Mouse (Mus musculus) embryonic facial prominence, embryonic 13.5 days (tissue): ENCODE results near the gene Frmd4a. TPM values are rescaled to one million over a fixed set of nuclear protein-coding genes. Genes with fewer than 3 reads are reported as not detected.

Source experiments
- ATAC-seq: fragments of 200-750 bp; cut with Nextera tagmentation; 2 replicates; pipeline ENCODE4 v1.8.0; 2017; ENCODE audit warnings: low read depth; ENCODE audit not compliant: insufficient number of reproducible peaks, insufficient read depth, low FRiP score, low TSS enrichment
- H3K27ac ChIP-seq: fragments of 300-500 bp; sonication (generic); 2 replicates; pipeline ENCODE4 v1.5.1; 2015; ENCODE audit warnings: moderate library complexity, mild to moderate bottlenecking, inconsistent platforms
- H3K27me3 ChIP-seq: fragments of 300-500 bp; sonication (generic); 2 replicates; pipeline ENCODE4 v1.6.1; 2015; ENCODE audit warnings: mild to moderate bottlenecking, inconsistent platforms
- H3K36me3 ChIP-seq: fragments of 300-500 bp; sonication (generic); 2 replicates; pipeline ENCODE4 v1.6.1; 2015; ENCODE audit warnings: mild to moderate bottlenecking, inconsistent platforms
- H3K4me1 ChIP-seq: fragments of 300-500 bp; sonication (generic); 2 replicates; pipeline ENCODE4 v1.6.1; 2015; ENCODE audit warnings: inconsistent platforms
- H3K4me2 ChIP-seq: fragments of 300-500 bp; sonication (generic); 2 replicates; pipeline ENCODE4 v1.6.1; 2015; ENCODE audit warnings: moderate library complexity, mild to moderate bottlenecking, inconsistent platforms
- H3K4me3 ChIP-seq: fragments of 300-500 bp; sonication (generic); 2 replicates; pipeline ENCODE4 v1.5.1; 2015; ENCODE audit warnings: mild to moderate bottlenecking, inconsistent platforms
- H3K9ac ChIP-seq: fragments of 300-500 bp; sonication (generic); 2 replicates; pipeline ENCODE4 v1.6.1; 2015; ENCODE audit warnings: mild to moderate bottlenecking, inconsistent platforms
- H3K9me3 ChIP-seq: fragments of 300-500 bp; sonication (generic); 2 replicates; pipeline ENCODE4 v1.6.1; 2016; ENCODE audit warnings: inconsistent platforms
- WGBS: fragments of 180-500 bp; shearing (Covaris S2); methylation state at CpG from one replicate; pipeline ENCODE4 v1.1.7; 2015; ENCODE audit warnings: mixed read lengths; 5-methylcytosine and 5-hydroxymethylcytosine counted together
- polyA plus RNA-seq: library from polyadenylated mRNA; unstranded; fragments of >200 nt; fragmentation: Nextera tagmentation; extraction: Ambion mirVana; gene quantifications from 2 replicates; pipeline ENCODE4 v1.2.1, GENCODE M21; 2015

Gene Frmd4a
- polyA plus RNA-seq, 1 experiment from 2014 or later, result 50.8 TPM

DNA sequence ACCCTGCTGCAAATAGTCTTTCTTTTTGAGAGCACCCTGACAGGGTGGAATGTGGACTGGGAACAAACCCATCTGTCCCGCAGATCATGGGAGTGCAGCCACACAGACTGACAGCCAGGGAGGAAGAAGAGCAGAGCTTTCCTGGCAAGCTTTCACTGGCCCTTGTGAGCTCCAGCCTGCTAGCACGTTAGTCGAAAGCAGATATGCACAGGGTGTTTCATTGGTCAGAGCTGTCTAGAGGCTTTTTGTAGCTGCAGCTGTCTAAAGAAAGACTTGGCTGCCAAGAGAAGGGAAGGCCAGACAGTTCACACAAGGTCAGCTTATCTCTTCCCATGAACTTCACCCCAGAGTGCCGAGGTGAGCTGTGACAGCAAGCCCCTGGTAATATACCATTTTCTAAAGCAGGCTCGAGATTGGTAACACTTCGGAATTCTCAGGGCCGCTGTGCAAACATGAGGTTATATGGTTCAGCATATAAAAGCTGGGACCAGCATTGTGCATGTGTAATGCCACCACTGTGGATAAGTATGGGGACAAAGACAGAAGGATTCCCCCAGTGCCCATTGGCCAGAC is 500.1 kb downstream of the Frmd4a start:
- WGBS, result 53% methylated on average over 7 of the region's 7 CpGs
- Histone ChIP-seq H3K4me2 (no peak overlapping the region), H3K27ac (peak overlapping the region; percentile 68), H3K4me3 (no peak overlapping the region), H3K27me3 (no peaks in the 10 kb centered on the region), H3K36me3 (peaks cover 36% of the 10 kb centered on the region), H3K4me1 (peaks cover 19% of the 10 kb centered on the region), H3K9ac (no peak overlapping the region), H3K9me3 (no peaks in the 10 kb centered on the region)
- ATAC-seq, result no peak

DNA sequence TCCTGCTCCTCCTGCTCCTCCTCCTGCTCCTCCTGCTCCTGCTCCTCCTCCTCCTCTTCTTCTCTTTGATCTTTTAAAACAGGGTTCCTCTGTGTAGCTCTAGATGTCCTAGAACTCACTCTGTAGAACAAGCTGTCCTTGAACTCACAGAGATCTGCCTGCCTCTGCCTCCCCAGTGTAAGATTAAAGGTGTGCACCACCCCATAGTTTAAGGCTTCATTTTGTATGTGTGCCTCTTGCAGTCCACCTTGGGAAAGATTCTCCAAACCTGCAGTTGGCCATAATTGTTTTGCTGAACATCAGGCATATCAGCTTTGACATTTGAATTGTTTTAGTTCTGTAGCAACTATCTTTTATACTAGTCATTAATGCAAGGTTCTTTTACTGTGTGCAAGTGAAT is 501.0 kb downstream of the Frmd4a start:
- H3K4me2 ChIP-seq, result no peak overlapping the region
- no peak overlapping the region for H3K4me3 ChIP-seq
- no peaks in the 10 kb centered on the region for H3K27me3 ChIP-seq
- H3K9ac ChIP-seq, result no peak overlapping the region
- H3K4me1 ChIP-seq, result peaks cover 19% of the 10 kb centered on the region
- no peaks in the 10 kb centered on the region for H3K9me3 ChIP-seq
- H3K27ac ChIP-seq, result no peak overlapping the region
- no peak for ATAC-seq
- peaks cover 37% of the 10 kb centered on the region for H3K36me3 ChIP-seq

DNA sequence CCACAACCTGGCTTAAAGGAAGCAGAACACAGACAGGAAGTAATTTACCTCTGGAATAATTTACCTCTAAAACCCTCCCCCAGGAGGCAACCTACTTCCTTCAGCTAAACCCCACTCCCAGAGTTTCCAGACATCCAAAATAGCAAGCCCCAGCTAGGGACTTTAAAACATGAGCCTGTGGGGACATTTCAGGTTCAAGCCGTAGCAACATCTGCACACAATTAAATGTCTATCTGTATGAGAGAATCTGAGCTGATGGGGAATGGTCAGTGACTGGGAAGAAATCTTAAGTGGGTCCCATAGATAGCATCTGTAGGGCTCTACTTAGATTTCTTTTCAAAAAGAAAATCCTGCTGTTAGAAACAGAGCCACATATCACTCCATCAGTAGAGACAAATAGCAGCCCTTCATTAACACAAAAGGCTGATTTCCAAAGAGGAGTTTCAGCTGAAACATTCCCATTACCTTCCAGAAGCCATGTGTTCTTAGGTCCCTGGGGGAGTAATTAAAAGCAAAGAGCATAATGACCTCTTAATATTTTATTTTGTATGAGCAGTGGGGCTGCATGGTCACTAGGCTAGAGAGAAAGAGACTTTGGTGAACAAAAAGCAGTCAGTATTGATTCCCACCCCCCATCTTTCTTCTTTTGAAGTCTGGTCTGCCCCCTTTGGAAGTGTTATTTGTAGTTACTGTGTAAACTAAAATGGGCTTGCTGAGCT is 505.4 kb downstream of the Frmd4a start:
- no peak for ATAC-seq
- Histone ChIP-seq H3K27me3 (no peaks in the 10 kb centered on the region), H3K4me3 (no peak overlapping the region), H3K36me3 (peaks cover 29% of the 10 kb centered on the region), H3K9me3 (no peaks in the 10 kb centered on the region), H3K4me1 (peaks cover 4% of the 10 kb centered on the region), H3K27ac (0 out of 2 replicates have a peak overlapping the region, but pooled peaks have one; percentile 18), H3K9ac (no peak overlapping the region), H3K4me2 (no peak overlapping the region)
- WGBS, result 30% methylated on average over 1 of the region's 1 CpGs

DNA sequence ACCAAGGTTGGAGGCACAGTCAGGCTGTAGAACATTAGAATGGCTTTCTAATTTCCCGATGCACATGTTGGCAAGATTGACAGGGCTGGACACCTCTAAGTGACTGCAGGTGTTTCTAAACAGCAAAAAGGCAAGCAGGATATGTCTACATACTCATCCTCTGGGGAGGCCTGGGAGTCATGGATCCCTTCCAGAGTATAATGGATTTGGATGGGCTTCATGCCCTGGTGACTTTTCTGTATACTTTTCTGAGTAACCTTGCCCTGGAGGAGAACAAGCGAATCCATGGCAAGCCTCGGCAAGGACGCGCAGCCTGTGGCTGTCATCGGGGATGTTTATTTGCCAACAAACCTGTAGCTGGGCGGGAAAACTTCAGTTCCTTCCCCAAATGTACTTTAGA is 509.6 kb downstream of the Frmd4a start:
- Histone ChIP-seq H3K9me3 (no peaks in the 10 kb centered on the region), H3K36me3 (peaks cover 37% of the 10 kb centered on the region), H3K9ac (no peak overlapping the region), H3K27ac (no peak overlapping the region), H3K27me3 (no peaks in the 10 kb centered on the region), H3K4me1 (peaks cover 8% of the 10 kb centered on the region; the same call in 1 of the 2 replicates), H3K4me2 (no peak overlapping the region), H3K4me3 (no peak overlapping the region)
- 67% methylated on average over 7 of the region's 7 CpGs for WGBS
- no peak for ATAC-seq

DNA sequence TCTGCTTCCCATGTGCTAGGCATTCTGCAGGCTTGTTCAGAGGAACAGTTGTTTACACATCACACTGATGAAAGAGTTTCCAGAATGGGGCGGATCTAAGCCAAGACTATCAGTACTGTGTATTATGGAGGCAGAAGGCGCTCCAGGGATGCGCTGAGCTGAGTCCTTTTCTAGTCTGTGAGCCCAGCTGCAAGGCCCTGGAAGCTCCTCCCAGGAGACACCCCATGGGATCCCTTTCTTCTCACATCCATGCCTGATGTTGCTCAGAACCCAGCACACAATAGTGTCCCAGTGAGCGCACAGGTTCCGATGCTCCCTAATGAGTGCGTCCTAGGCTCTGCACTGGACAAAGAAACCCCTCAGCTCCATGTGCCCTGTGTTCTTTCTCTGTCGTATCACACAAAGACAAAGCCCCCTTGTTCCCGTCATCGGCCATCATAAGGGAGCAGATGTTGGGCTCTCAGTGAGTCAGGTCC is 511.8 kb downstream of the Frmd4a start:
- Histone ChIP-seq H3K27ac (no peak overlapping the region), H3K4me3 (no peak overlapping the region), H3K4me2 (no peak overlapping the region), H3K4me1 (peaks cover 8% of the 10 kb centered on the region; the same call in 1 of the 2 replicates), H3K27me3 (no peaks in the 10 kb centered on the region), H3K9me3 (no peaks in the 10 kb centered on the region), H3K36me3 (peaks cover 49% of the 10 kb centered on the region), H3K9ac (no peak overlapping the region)
- 58% methylated on average over 9 of the region's 9 CpGs for WGBS
- no peak for ATAC-seq

DNA sequence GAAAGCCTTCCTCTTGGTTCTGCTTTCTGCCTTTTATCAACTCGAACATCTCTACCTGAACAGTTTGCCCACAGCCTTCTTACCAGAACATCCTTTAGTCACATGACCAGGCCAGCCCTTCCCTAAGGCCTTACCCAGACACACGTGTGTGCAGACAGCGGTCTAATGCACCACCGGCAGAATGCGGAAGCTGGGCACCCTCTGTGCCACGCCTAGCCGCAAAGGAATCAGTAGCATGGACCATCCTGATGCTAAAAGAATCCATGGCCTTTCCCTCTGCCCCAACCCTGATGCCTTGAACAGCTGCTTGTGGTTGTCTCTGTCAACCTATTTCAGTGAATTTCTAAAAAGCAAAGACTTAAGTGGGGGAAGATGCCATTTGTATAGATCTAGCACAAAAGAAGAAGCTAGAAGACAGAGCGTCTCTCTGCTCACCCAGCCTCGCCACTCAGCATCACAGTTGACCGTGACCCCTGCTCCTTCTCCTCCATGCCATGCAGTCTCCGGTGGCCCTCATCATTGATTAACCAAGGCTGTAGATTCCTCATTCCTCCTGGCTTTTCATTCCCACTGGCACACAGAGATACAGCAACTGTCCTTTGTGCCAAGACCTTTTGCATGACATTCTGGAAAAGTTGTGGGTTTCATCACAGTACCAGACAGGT is 514.1 kb downstream of the Frmd4a start:
- peaks cover 8% of the 10 kb centered on the region; the same call in 1 of the 2 replicates for H3K4me1 ChIP-seq
- H3K27ac ChIP-seq, result no peak overlapping the region
- H3K4me3 ChIP-seq, result no peak overlapping the region
- no peak for ATAC-seq
- WGBS, result 92% methylated on average over 11 of the region's 11 CpGs
- H3K9ac ChIP-seq, result no peak overlapping the region
- H3K4me2 ChIP-seq, result no peak overlapping the region
- peaks cover 65% of the 10 kb centered on the region for H3K36me3 ChIP-seq
- no peaks in the 10 kb centered on the region for H3K27me3 ChIP-seq
- H3K9me3 ChIP-seq, result no peaks in the 10 kb centered on the region

DNA sequence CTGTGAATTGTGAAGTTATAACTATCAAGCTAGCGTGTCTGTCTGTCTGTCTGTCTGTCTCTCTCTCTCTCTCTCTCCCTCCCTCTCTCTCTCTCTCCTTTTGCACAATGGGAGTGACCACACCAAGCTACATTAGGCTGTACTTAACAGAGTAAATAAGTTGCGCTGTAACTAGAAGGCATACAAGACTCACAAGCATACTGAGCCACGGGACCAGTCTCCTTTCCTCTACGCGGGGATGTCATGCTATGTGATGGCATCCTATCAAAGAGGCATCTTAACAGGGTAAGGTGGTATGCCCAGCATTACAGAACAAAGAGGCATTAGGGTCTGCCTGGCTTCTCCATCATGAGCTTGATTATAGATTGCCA is 514.7 kb downstream of the Frmd4a start:
- H3K36me3 ChIP-seq, result peaks cover 71% of the 10 kb centered on the region
- ATAC-seq, result no peak
- H3K9me3 ChIP-seq, result no peaks in the 10 kb centered on the region
- no peak overlapping the region for H3K4me2 ChIP-seq
- H3K4me3 ChIP-seq, result no peak overlapping the region
- no peak overlapping the region for H3K27ac ChIP-seq
- H3K9ac ChIP-seq, result no peak overlapping the region
- WGBS, result 97% methylated on average over 5 of the region's 5 CpGs
- no peaks in the 10 kb centered on the region for H3K27me3 ChIP-seq
- H3K4me1 ChIP-seq, result peaks cover 5% of the 10 kb centered on the region; the same call in 1 of the 2 replicates

DNA sequence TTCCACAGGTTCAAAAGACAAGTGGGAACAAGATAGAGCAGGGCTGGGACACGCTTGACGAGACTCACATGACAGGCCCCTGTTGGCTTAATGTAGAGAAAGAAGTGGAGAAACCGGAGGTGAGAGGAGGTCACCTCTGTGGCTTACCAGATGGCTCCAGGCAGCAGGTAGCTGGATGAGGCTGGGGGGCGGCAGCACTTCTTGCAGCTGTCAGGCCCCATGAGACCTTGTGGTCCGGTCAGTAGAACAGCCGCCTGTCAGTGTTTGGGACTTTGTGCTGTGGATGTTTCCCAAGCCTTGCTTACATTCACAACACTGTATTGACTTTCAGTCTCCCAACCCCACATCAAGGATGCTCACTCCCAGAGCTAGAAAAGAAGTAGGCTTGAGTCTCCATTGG is 515.4 kb downstream of the Frmd4a start:
- H3K4me2 ChIP-seq, result no peak overlapping the region
- peaks cover 76% of the 10 kb centered on the region for H3K36me3 ChIP-seq
- WGBS, result 81% methylated on average over 6 of the region's 6 CpGs
- no peaks in the 10 kb centered on the region for H3K9me3 ChIP-seq
- 0 out of 2 replicates have a peak, but pooled peaks cover 5% of the 10 kb centered on the region for H3K4me1 ChIP-seq
- H3K4me3 ChIP-seq, result no peak overlapping the region
- no peak overlapping the region for H3K27ac ChIP-seq
- no peaks in the 10 kb centered on the region for H3K27me3 ChIP-seq
- ATAC-seq, result no peak
- no peak overlapping the region for H3K9ac ChIP-seq

DNA sequence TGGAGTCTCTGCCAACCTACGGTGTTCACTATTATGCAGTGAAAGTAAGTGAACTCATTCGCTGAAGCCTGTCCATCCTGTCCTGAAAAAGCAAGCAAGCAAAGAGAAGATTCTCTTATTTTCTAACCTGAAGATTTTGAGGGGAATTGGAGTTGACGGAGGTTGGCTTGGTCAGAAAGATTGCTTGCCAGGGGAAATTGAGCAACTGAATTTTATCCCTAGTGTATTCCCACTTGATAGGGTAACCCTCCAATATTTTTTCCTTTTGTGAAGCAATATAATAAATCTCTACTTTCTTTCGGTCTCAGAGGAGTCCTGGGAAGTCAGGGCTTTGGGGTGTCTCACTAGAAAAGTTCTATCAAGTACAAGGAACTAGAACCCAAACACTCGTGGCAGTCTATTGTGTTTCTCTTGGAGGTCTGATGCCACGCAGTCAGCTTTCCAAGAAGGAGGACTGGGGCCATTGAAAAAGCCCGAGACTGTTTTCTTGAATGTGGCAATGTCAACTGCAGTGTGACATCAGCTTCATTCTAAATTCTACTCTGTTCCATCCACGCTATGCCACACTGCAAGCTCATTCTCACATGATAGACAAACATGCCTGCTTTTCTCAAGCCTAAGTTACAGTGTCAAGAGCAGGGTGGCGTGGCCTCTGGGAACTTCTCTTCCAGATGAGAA is 517.8 kb downstream of the Frmd4a start:
- peaks cover 8% of the 10 kb centered on the region for H3K4me1 ChIP-seq
- no peak overlapping the region for H3K4me3 ChIP-seq
- ATAC-seq, result no peak
- H3K9me3 ChIP-seq, result no peaks in the 10 kb centered on the region
- no peak overlapping the region for H3K27ac ChIP-seq
- no peak overlapping the region for H3K4me2 ChIP-seq
- WGBS, result 92% methylated on average over 9 of the region's 9 CpGs
- no peak overlapping the region for H3K9ac ChIP-seq
- no peaks in the 10 kb centered on the region for H3K27me3 ChIP-seq
- H3K36me3 ChIP-seq, result peaks cover 82% of the 10 kb centered on the region

DNA sequence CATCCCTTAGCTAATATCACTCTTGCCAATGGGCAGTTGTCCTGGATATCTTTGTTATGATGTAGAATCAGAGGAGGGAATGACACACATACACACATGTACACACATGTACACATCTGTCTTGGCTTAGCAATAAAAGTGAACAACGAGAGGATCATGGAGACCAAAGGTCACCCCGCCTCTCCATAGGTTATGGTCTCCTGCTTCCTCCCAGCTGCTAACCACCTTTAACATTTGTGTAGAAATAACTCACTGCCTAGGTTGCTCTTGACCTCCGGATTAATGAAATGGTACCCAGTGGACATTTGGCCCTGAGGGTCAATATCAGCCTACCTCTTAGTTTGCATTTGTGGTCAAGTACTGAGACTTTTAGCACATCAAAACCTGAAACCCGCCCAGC is 523.8 kb downstream of the Frmd4a start:
- no peak for ATAC-seq
- Histone ChIP-seq H3K4me1 (peaks cover 45% of the 10 kb centered on the region), H3K27ac (no peak overlapping the region), H3K9ac (no peak overlapping the region), H3K9me3 (no peaks in the 10 kb centered on the region), H3K27me3 (no peaks in the 10 kb centered on the region), H3K4me3 (no peak overlapping the region), H3K4me2 (no peak overlapping the region), H3K36me3 (peaks cover 64% of the 10 kb centered on the region)
- 39% methylated on average over 4 of the region's 4 CpGs for WGBS

DNA sequence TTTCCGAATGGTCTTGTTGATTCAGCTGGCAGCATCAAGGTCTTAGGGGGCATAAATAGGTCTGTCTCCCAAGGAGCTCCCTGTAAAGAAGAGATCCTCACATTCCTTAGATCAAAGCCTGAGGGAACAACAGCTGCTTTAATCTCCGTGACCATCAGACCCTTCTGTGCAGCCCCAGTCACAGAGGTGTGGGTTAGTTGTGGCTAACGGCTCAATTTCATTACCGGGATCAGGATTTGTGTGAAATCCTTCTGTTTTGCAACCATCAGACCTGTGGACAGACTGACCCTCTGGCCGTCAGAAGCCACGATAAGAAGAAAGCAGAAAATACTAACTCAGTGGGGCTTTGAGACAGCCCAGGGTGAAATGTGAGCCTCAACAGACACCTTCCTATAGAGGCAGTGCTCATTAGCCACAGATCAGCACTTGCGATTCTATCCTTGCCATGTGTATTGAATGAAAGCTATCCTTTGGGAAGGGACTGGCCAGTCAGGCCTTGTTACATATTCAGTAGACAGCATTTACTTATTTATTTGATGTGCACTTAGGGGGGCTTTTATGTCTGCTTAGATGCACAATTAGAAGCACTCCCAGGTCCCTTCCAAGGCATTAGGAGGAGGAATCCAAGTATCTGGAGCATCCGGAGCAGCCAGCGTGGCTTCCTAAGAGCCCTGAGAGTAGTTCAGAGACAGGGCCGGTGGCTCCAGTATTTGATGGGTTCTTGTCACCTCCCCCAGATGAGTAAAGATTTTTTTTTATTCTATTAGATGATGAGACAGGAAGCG is 524.5 kb downstream of the Frmd4a start:
- no peak for ATAC-seq
- H3K4me1 ChIP-seq, result peaks cover 48% of the 10 kb centered on the region
- H3K36me3 ChIP-seq, result peaks cover 57% of the 10 kb centered on the region
- H3K9me3 ChIP-seq, result no peaks in the 10 kb centered on the region
- no peak overlapping the region for H3K27ac ChIP-seq
- 25% methylated on average over 11 of the region's 11 CpGs for WGBS
- H3K4me2 ChIP-seq, result no peak overlapping the region
- H3K27me3 ChIP-seq, result no peaks in the 10 kb centered on the region
- H3K9ac ChIP-seq, result no peak overlapping the region
- no peak overlapping the region for H3K4me3 ChIP-seq
